Mouse (Mus musculus) hematopoietic stem cell, adult 5-6 weeks (primary cell): ENCODE data around the gene Fosl2. TPM values are rescaled to one million over a fixed set of nuclear protein-coding genes. Genes with fewer than 3 reads are reported as not detected.
A peak's percentile ranks its signal among the peaks of the same experiment; 100 is the strongest.
"Not testable (repeated sequence)": the region's sequence is repeated elsewhere in the genome, so short reads cannot be mapped to it uniquely, and the experiment has no call there.

Source experiments
- ATAC-seq, 2 experiments: fragments of 125-278 bp in 1 of 2; replicated peaks in 1 of 2; 2 replicates each; pipeline ENCODE4 v1.8.0; 2016 to 2017; ENCODE audit warnings: inconsistent platforms in 2 of 2, mild to moderate bottlenecking in 2 of 2, moderate number of reproducible peaks in 2 of 2, low read depth in 1 of 2, moderate TSS enrichment in 1 of 2; ENCODE audit not compliant: low FRiP score in 2 of 2, poor library complexity in 2 of 2, severe bottlenecking in 2 of 2, insufficient read depth in 1 of 2, low TSS enrichment in 1 of 2
- total RNA-seq: library from RNA; stranded (forward); fragments of 172-1452, 232-1000 nt; gene quantifications from 2 replicates; pipeline ENCODE4 v1.2.3, GENCODE M21; 2017

Fosl2 gene
- total RNA-seq, 1 experiment from 2014 or later, result 47.8 TPM

DNA sequence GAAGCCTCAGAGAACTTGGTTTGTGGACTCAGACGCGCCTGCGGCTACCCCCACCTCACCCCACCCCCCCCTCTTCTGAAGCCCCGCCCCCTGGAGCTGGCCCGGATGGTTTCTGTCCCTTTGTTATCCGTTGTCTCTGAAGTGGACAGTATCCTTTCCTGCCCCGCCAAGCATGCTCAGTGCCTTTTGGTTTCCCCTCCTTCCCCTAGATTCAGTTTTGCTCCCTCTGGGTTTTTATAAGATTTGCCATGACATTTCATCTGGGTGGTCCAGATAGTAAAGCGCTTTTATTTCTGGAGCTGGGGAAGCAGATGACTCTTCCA lies 17.8 kb downstream of the Fosl2 start:
- ATAC-seq, result no peak

DNA sequence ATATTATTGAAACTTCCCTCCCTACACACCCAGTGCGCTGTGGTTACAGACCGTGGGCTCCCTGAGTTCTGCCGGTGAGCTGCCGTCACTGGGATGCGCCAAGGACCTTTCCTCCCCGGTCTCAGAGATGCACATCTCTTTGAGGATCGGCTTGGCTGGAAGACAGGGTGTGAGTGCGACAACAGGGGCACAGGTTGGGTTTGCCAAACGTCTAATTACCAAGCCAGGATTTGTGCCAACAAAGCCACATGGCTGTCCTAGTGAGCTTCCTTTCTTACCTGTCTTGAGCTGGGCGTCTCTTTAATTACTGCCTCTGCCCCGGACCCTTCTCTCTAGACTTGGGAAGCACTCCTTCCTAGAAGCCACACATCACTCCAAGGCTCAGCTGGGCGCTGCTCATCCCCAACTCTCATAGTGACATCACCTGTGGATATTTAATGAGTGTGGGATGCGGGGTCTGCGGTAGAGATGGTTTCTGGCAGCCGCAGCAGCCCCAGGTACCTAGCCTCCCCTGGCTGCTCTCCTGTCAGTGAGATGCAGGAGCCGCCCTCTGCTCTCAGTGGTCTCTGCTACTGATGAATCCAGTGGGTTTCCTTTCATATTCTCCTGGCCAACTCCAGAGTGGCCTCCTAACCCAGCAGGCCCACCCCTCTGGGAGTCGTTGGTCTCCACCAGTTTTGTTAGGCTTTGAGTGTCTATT lies 18.3 kb downstream of the Fosl2 start:
- no peak for ATAC-seq

GRCm38 (mm10) chr5:32154931-32155688 lies 19.5 kb downstream of the Fosl2 start:
- no peak for ATAC-seq

GRCm38 (mm10) chr5:32155927-32156326 lies 20.3 kb downstream of the Fosl2 start:
- ATAC-seq, result no peak

- ATAC-seq, result no peak
These were observed 28.0 kb downstream of the Fosl2 start for GRCm38 (mm10) chr5:32163478-32164043.

GRCm38 (mm10) chr5:32172188-32172587 lies 36.6 kb downstream of the Fosl2 start:
- no peak for ATAC-seq

GRCm38 (mm10) chr5:32176800-32177199 lies 41.2 kb downstream of the Fosl2 start:
- ATAC-seq, result no peak

DNA sequence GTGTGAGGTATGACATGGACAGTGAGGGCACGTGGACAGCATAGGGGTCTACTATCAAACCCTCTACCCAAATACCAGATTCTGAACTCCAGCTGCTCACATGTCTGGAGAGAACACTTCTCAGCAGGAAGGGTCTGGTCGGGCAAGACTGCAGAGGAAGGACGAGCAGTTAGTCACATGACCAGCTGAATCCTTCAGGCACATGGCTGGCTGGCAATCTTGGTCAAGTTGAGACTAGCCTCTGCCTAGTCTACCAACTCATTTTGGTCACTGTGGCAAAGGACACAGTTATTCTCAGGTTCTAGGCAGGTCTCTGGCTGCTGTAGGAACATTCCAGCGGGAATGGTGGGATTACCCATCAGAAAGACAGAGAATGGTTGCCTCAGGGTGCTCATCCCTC lies 42.1 kb downstream of the Fosl2 start:
- ATAC-seq, result no peak

- ATAC-seq, result not testable (repeated sequence)
These were observed 43.1 kb downstream of the Fosl2 start for GRCm38 (mm10) chr5:32178720-32179119.

DNA sequence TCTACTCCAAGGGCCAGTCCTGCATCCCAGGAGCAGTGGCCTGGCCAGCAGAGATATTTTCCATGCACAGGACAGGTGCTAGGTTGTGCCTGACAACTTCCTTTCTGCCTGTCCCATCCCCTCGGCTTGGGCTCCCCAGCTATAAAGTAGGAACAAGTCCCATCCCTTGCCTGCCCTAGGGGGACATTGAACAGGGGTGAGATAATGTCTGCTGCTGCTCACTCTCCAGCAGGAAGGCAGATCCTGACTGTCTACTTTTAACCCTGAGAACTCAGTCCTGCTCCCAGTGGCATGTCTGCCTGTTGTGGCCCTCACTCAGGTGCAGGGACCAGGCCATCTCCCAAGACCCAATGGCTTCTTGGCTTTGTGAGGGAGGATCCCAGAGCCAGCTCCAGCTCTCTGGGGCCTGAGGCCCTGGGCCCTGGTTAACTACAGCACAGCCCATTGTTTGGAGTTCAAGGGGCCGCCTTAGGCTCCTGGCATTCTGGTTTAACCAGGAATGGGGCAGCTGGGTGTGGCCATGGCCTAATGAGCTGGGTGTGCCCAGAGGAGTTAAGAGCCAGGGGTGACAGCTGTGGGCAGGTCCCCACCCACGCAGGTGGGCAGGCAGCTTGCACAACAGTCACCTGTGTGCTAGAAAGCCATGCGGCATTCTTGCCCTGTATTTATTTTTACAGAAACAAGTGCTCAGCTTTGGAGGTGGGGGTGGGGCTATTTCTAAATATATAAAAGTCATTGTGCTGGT lies 47.5 kb downstream of the Fosl2 start:
- no peak for ATAC-seq

GRCm38 (mm10) chr5:32187717-32188116 lies 52.1 kb downstream of the Fosl2 start:
- no peak for ATAC-seq

DNA sequence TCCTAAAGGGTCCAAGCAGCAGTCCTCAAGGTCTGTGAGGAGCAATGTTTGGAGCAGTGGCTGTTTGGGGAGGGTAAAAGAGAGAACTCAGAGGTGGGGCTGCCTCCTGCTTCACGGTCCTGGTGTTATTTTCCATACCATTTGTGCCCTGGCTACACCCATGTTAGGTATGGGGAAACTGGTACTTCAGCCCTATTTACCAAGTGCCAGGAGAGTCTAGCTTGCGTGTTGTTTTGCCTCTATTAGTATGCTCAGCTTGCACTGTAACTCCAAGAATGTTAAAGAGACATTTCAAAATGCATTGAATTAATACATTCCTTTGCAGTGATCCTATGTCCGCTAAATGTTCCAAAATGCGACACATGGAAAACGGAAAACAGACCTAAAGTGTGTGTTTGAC lies 55.7 kb downstream of the Fosl2 start:
- ATAC-seq, result no peak

- ATAC-seq, result no peak
These were observed 56.6 kb downstream of the Fosl2 start for GRCm38 (mm10) chr5:32192016-32192845.

- no peak for ATAC-seq
These were observed 58.6 kb downstream of the Fosl2 start for GRCm38 (mm10) chr5:32194236-32194635.

DNA sequence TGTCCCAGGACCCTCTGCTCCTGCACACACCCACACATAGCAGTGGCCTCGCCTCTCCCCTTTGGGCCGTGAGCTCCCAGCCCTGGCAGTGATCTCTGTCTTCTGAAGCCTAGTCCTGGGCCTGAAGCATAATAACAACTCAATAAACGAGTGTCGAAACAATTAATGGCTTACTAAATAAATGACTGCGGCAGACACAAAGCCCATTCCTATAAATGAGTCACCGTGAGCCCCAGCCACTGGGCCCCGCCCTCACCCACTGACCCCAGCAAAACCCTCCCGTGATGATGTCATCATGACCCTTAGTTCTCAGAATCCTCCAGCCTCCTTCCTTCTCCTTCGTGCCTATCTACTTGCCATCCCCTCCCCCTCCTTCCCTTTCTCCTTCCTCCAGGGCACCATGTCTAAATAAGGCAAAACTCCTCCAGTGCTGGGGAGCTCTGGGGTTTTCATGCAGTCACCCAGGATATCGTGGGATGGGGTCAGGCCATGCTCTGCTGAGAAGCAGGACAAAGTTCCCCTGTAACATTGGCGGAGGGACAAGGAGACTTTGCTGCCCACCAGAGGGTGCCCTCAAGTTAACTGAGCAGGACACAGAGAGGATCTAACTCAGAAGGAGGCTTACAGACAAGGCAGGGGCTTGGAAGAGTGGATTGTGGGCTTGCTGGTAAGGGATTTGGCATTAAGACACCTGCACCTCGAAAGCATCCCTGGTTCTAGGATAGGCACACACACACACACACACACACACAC lies 60.4 kb downstream of the Fosl2 start:
- ATAC-seq, result no peak

GRCm38 (mm10) chr5:32197698-32198097 lies 62.1 kb downstream of the Fosl2 start:
- ATAC-seq, result peak; percentile 66 to 84

DNA sequence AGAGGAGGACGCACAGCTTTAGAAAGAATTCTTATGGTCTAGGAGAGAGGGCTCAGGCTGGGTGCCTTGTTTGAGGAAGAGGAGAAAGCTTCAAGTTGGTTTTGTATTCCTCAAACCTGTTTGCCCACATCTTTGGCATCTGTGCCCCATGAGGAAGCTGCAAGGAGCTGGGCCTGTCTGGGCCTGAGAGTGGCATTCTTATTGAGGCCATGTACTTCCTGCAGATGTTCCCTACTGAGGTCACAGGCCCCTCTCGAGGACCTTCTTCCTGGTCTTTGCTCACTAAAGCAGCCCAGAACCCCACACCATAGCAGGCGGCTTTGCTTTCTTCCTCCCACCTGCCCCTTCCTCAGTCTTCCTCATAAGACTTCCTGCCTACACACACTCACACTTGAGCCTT lies 63.5 kb downstream of the Fosl2 start:
- peak; percentile 74 to 82 for ATAC-seq
